Mouse (Mus musculus): ENCODE measurements around the gene Dalrd3. TPM values are rescaled to one million over a fixed set of nuclear protein-coding genes. Genes with fewer than 3 reads are reported as not detected.
"Not testable (repeated sequence)": the region's sequence is repeated elsewhere in the genome, so short reads cannot be mapped to it uniquely, and the experiment has no call there.

The Dalrd3 gene
- polyA plus RNA-seq, 1 experiment = 190 TPM

DNA sequence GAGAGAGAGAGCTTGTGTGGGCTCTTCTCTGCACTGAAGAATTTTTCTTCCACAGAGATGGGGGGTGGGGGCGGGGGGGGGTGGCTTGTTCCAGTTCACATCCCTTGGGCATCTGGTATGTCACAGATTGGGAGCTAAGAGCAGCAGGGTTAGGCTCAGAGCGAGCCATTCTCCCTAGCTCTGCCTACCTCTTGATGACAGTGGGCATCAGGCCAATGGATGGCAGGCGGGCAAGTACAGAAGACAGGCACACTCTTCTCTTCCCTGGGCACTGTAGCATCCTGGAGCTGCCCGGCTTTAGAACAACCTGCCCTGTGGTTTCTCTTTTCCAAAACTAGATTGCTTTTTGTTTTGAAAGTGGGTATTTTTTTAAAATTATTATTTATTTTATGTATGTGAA is 21.8 kb downstream of the Dalrd3 start:
- peak; percentile 38 for DNase-seq (ENCODE audit: low read depth)
- TF ChIP-seq CTCF (IDR thresholded peaks at IDR 0.05; ENCODE audit: borderline replicate concordance, extremely low read depth, insufficient read depth, insufficient read length) = no peak
- TF ChIP-seq POLR2A (IDR thresholded peaks at IDR 0.05; ENCODE audit: borderline replicate concordance, extremely low read depth, insufficient read depth, insufficient read length, poor library complexity, severe bottlenecking) = no peak

DNA sequence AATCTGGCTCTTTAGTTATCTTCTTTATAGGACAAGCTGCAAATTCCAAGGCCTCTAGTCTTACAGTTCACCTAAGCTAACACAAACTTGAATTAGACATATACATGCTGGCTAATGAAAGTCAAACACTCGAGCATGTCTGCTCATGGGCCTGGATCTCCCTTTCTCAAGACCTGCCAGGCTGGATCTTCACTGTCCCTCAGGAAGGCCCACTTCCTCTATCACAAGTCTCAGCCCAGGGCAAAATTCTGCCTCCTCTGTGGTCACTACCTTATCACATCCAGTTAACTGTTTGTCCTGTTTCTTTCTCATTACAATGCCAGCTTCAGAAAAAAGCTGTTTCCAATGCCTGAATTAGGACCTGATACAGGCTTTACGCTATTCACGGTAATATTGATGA is 24.7 kb downstream of the Dalrd3 start:
- DNase-seq (ENCODE audit: low read depth) = no peak
- no peak for TF ChIP-seq POLR2A (IDR thresholded peaks at IDR 0.05; ENCODE audit: borderline replicate concordance, extremely low read depth, insufficient read depth, insufficient read length, poor library complexity, severe bottlenecking)
- no peak for TF ChIP-seq CTCF (IDR thresholded peaks at IDR 0.05; ENCODE audit: borderline replicate concordance, extremely low read depth, insufficient read depth, insufficient read length)

DNA sequence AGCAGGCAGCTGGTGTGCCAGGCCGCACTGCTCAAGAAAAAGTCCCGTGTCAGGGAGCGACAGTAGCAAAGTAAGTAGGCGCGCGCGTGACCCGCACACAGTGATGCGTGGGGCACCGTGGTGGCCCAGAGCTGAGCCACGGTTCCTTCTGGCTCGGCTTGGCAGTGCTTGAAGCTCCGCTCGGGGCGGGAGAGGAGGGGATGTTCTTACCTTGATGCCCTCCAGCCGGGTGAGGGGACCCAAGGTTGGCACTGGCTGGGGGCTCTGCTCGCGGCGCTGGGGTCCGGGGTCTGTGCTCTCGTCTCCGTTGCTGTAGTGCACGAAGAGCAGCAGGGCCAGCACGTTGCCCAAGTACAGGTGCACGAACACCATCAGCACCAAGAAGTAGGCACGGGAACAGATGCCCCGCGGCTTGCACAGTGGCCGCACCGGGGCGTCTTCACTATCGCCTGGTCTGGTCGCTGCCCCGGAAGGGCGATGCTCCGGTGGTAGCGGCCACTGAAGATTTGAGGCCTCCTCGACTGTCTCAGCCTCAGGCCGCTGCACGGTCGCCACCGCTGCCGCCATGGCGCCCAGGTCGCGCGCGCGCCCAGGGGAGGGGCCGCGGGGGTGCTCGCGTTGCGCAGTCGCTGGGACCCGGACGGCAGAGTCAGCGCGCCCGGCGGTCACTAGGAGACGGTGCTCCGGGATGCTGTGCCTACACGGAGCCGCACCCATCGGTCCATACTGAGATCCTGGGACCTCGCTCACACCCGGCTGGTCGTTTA is 27.5 kb downstream of the Dalrd3 start, which contains the start of gene P4htm:
TSS of gene P4htm (minus strand) at position 670 of the 767 bp plus-strand sequence.
- TF ChIP-seq POLR2A (IDR thresholded peaks at IDR 0.05; ENCODE audit: borderline replicate concordance, extremely low read depth, insufficient read depth, insufficient read length, poor library complexity, severe bottlenecking) = peak; percentile 79
- peak; percentile 24; the same call in 1 of the 2 replicates for TF ChIP-seq CTCF (IDR thresholded peaks at IDR 0.05; ENCODE audit: borderline replicate concordance, extremely low read depth, insufficient read depth, insufficient read length)
- peak; percentile 81 for DNase-seq (ENCODE audit: low read depth)

DNA sequence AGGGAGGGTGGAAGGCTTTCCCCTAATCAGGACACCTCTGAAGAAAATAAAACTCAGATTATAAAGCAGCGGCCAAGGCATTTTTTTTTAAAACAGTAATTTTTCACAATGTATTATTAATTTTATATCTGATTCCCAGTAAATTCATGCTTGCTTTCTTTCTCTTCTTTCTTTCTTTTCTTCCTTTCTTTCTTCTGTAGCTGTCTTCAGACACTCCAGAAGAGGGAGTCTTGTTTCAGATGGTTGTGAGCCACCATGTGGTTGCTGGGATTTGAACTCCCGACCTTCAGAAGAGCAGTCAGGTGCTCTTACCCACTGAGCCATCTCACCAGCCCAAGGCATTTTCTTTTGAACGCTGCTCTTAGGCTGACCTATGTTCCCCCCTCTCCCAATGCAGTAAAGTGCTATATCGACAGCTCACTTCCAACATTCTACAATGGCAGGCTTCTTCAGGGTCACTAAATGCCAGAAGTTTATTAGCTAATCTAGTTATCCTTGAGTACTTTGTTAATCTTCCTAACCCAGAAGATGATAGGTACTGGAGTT is 29.4 kb downstream of the Dalrd3 start:
- DNase-seq (ENCODE audit: low read depth) = no peak

DNA sequence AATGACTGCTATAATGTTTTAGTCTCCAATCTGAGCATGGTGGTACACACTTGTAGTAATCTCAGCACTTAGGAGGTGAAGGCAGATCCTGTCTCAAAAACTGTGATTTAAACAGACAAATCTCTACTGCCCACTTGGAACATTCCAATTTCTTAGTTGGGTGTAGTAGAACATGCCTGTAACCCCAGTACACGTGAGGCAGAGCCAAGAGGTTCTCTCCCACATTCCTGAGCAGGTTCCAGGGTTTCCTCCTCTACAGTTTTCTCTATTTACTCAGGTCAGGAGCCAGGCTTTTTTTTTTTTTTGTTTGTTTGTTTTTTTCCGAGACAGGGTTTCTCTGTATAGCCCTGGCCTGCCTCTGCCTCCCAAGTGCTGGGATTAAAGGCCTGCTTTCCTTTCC is 30.3 kb downstream of the Dalrd3 start:
- no peak for DNase-seq (ENCODE audit: low read depth)
- TF ChIP-seq POLR2A (IDR thresholded peaks at IDR 0.05; ENCODE audit: borderline replicate concordance, extremely low read depth, insufficient read depth, insufficient read length, poor library complexity, severe bottlenecking) (no peak), CTCF (IDR thresholded peaks at IDR 0.05; ENCODE audit: borderline replicate concordance, extremely low read depth, insufficient read depth, insufficient read length) (no peak)

More for the DNA sequence above, 29.4 kb downstream of the Dalrd3 start:
- no peak for TF ChIP-seq POLR2A (IDR thresholded peaks at IDR 0.05; ENCODE audit: borderline replicate concordance, extremely low read depth, insufficient read depth, insufficient read length, poor library complexity, severe bottlenecking)

DNA sequence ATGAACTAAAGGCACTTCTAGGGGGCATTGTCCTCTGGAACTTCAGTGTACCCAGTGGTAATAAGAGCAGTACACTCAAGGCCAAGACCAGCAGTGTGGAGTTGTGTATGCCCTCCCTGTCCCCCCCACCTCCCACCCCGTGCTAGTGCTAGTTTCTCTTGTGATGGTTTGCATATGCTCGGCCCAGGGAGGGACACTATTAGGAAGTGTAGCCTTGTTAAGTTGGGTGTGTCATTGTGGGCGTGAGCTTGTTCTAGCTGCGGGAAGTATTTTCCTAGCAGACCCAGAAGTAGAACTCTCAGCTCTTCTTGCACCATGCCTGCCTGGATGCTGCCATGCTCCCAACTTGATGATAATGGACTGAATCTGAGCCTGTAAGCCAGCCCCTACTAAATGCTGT is 32.3 kb downstream of the Dalrd3 start:
- DNase-seq (ENCODE audit: low read depth) = no peak
- no peak for TF ChIP-seq POLR2A (IDR thresholded peaks at IDR 0.05; ENCODE audit: borderline replicate concordance, extremely low read depth, insufficient read depth, insufficient read length, poor library complexity, severe bottlenecking)
- no peak for TF ChIP-seq CTCF (IDR thresholded peaks at IDR 0.05; ENCODE audit: borderline replicate concordance, extremely low read depth, insufficient read depth, insufficient read length)

DNA sequence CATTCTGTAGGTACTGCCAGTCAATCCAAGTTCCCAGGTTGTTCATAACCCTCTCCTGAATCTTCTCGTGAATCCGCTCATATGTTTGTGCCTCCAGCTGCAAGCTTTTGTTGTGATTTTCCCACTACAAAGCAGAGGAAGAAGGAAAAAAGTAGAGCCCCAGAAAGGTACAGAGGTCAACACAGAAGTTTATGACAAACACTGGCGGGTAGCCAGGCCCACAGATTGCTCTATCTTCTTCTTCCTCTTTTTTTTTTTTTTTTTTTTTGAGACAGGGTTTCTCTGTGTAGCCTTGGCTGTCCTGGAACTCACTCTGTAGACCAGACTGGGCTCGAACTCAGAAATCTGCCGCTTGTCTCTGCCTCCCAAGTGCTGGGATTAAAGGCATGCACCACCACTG is 38.2 kb downstream of the Dalrd3 start:
- not testable (repeated sequence) for DNase-seq (ENCODE audit: low read depth)

DNA sequence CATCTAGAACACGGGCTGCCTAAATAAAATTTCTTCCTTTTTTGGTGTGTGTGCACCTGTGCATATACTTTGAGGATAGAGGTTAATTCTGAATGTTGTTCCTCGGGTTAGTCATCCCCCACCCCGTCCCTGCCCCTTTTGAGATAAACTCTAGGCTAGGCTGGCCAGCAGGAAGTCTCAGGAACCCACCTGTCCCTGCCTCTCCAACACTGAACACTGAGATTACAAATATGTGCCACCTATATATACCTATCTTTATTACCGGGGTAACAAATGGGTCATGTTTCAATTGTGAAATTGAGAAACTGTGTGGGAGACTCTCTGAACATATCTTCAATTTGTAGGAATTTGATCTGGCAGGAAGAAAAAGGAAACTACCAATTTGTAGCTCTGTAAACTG is 39.2 kb downstream of the Dalrd3 start:
- TF ChIP-seq CTCF (IDR thresholded peaks at IDR 0.05; ENCODE audit: borderline replicate concordance, extremely low read depth, insufficient read depth, insufficient read length) = no peak
- TF ChIP-seq POLR2A (IDR thresholded peaks at IDR 0.05; ENCODE audit: borderline replicate concordance, extremely low read depth, insufficient read depth, insufficient read length, poor library complexity, severe bottlenecking) = no peak
- DNase-seq (ENCODE audit: low read depth) = no peak

DNA sequence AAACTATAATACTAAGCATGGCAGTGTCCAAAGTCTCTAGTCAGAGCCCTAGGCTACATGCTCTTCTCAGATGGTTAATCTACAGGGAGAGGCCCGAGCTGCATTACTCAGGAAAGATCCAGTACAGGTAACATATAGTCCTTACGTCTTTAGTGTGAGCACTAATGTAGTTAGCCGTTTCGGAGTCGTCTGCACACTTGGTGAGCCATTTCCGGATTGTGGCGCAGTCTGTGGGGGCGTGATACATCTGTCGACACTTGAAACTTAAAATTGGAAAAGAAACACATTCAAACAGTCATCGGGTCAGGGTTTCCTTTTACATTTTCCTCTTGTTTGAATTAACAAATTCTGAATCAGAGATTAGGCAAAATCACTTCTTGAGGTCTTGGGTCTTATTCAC is 41.8 kb downstream of the Dalrd3 start:
- DNase-seq (ENCODE audit: low read depth) = no peak
- no peak for TF ChIP-seq POLR2A (IDR thresholded peaks at IDR 0.05; ENCODE audit: borderline replicate concordance, extremely low read depth, insufficient read depth, insufficient read length, poor library complexity, severe bottlenecking)
- TF ChIP-seq CTCF (IDR thresholded peaks at IDR 0.05; ENCODE audit: borderline replicate concordance, extremely low read depth, insufficient read depth, insufficient read length) = no peak

DNA sequence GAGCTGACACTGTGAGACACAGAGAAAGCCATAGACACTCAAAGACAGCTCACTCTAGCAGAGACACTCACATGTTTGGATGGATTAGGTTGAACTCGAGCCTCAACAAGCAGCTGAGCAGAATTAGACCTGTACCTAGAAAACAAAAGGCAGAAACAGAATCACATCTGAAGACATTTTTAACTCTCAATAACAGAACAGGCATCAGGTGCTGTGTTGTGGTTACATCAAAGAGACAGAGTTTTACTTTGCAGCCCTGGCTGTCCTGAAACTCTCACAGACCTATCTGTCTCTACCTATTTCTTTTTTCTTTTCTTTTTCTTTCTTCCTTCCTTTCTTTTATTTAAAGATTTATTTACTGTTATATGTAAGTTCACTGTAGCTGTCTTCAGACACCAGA is 47.6 kb downstream of the Dalrd3 start:
- DNase-seq (ENCODE audit: low read depth) = no peak
- TF ChIP-seq CTCF (IDR thresholded peaks at IDR 0.05; ENCODE audit: borderline replicate concordance, extremely low read depth, insufficient read depth, insufficient read length) (no peak), POLR2A (IDR thresholded peaks at IDR 0.05; ENCODE audit: borderline replicate concordance, extremely low read depth, insufficient read depth, insufficient read length, poor library complexity, severe bottlenecking) (no peak)

Other genes starting within 250 kb of the Dalrd3 start
- gene Gpx1, start 231.0 kb upstream of the Dalrd3 start, polyA plus RNA-seq (2012; rRNA removed) = 381 and 444 TPM in 2 replicates
- 113 and 152 TPM in 2 replicates for gene Usp4, start 222.0 kb upstream of the Dalrd3 start, polyA plus RNA-seq (2012; rRNA removed)
- 2.3 and 3.2 TPM in 2 replicates for gene 1700102P08Rik, start 177.1 kb upstream of the Dalrd3 start, polyA plus RNA-seq (2012; rRNA removed)
- 1.4 and 1.5 TPM in 2 replicates for gene Ccdc36, start 141.4 kb upstream of the Dalrd3 start, polyA plus RNA-seq (2012; rRNA removed)
- not detected in 2 replicates for gene BC048562, start 133.4 kb upstream of the Dalrd3 start, polyA plus RNA-seq (2012; rRNA removed)
- gene Ccdc71, start 109.4 kb upstream of the Dalrd3 start, polyA plus RNA-seq (2012; rRNA removed) = 37.6 and 38.8 TPM in 2 replicates
- gene Klhdc8b, start 108.3 kb upstream of the Dalrd3 start, polyA plus RNA-seq (2012; rRNA removed) = 84.2 and 100 TPM in 2 replicates
- gene Lamb2, start 90.2 kb upstream of the Dalrd3 start, polyA plus RNA-seq (2012; rRNA removed) = 42.9 and 49.3 TPM in 2 replicates
- 184 and 208 TPM in 2 replicates for gene Usp19, start 79.3 kb upstream of the Dalrd3 start, polyA plus RNA-seq (2012; rRNA removed)
- 181 and 184 TPM in 2 replicates for gene Qars, start 62.2 kb upstream of the Dalrd3 start, polyA plus RNA-seq (2012; rRNA removed)
- 166 and 169 TPM in 2 replicates for gene Qrich1, start 53.1 kb upstream of the Dalrd3 start, polyA plus RNA-seq (2012; rRNA removed)
- gene Impdh2, start 9.6 kb upstream of the Dalrd3 start, polyA plus RNA-seq (2012; rRNA removed) = 127 and 171 TPM in 2 replicates
- gene Ndufaf3, start 2.5 kb upstream of the Dalrd3 start, polyA plus RNA-seq (2012; rRNA removed) = 47.8 and 67.8 TPM in 2 replicates
- 329 and 375 TPM in 2 replicates for gene Wdr6, start 8.9 kb downstream of the Dalrd3 start, polyA plus RNA-seq (2012; rRNA removed)
- 28.4 and 31.6 TPM in 2 replicates for gene P4htm, start 27.8 kb downstream of the Dalrd3 start, polyA plus RNA-seq (2012; rRNA removed)
- 47.9 and 49.0 TPM in 2 replicates for gene Arih2, start 79.5 kb downstream of the Dalrd3 start, polyA plus RNA-seq (2012; rRNA removed)
- gene Slc25a20, start 92.2 kb downstream of the Dalrd3 start, polyA plus RNA-seq (2012; rRNA removed) = 19.5 and 22.6 TPM in 2 replicates
- gene Prkar2a, start 119.4 kb downstream of the Dalrd3 start, polyA plus RNA-seq (2012; rRNA removed) = 33.8 and 52.8 TPM in 2 replicates
- gene Ip6k2, start 213.9 kb downstream of the Dalrd3 start, polyA plus RNA-seq (2012; rRNA removed) = 352 and 472 TPM in 2 replicates
- gene Nckipsd, start 238.5 kb downstream of the Dalrd3 start, polyA plus RNA-seq (2012; rRNA removed) = 34.3 and 38.5 TPM in 2 replicates